Mouse (Mus musculus) adrenal gland, adult 10 weeks (tissue): ENCODE results near the gene Gm10800. TPM values are rescaled to one million over a fixed set of nuclear protein-coding genes. Genes with fewer than 3 reads are reported as not detected.

Source experiments
- polyA plus RNA-seq: library from polyadenylated mRNA; stranded (reverse); fragments of 350-450 nt; fragmentation: Illumina TruSeq; extraction: RNeasy Lipid Tissue Mini Kit (QIAGEN cat#74804); gene quantifications from one replicate; pipeline ENCODE4 v1.2.3, GENCODE M21; 2014; ENCODE audit warnings: low read depth, low replicate concordance

Gene Gm10800
- not detected for polyA plus RNA-seq

GRCm38 (mm10) chr2:98667201-98667600 lies at the start of gene Gm10800:
Gene Gm10800 (minus strand): TSS chr2:98667301.

GRCm38 (mm10) chr2:98661937-98662336 lies 5.2 kb downstream of the Gm10800 start, which contains the start of gene Gm10801:
Gene Gm10801 (plus strand): TSS chr2:98662237.

Other genes with a start within 250 kb of the Gm10800 start
- gene Gm10801, start 5.1 kb downstream of the Gm10800 start, polyA plus RNA-seq: not detected